Mouse (Mus musculus): ENCODE data around the gene Tph1. TPM values are rescaled to one million over a fixed set of nuclear protein-coding genes. Genes with fewer than 3 reads are reported as not detected.

The Tph1 gene
- polyA plus RNA-seq, 1 experiment from 2014 or later, result 0.80 TPM

- Histone ChIP-seq H3K27ac (no peak overlapping the region), H3K4me3 (no peak overlapping the region), H3K4me1 (peaks cover 5% of the 10 kb centered on the region; the same call in 1 of the 2 replicates), H3K36me3 (replicated peaks) (peaks cover 7% of the 10 kb centered on the region; the same call in 1 of the 2 replicates), H3K9ac (no peak overlapping the region), H3K9me3 (no peaks in the 10 kb centered on the region), H3K27me3 (replicated peaks) (no peaks in the 10 kb centered on the region), H3K4me2 (no peak overlapping the region)
- 87% methylated on average over 9 of the region's 9 CpGs for WGBS
- no peak for ATAC-seq (replicated peaks)
Observed at GRCm38 (mm10) chr7:46611970-46612369, 60.4 kb downstream of the Tph1 start.

- no peaks in the 10 kb centered on the region for H3K9me3 ChIP-seq
- peaks cover 6% of the 10 kb centered on the region; the same call in 1 of the 2 replicates for H3K4me1 ChIP-seq
- H3K27me3 ChIP-seq (replicated peaks), result no peaks in the 10 kb centered on the region
- H3K9ac ChIP-seq, result no peak overlapping the region
- ATAC-seq (replicated peaks), result no peak
- H3K27ac ChIP-seq, result no peak overlapping the region
- no peak overlapping the region for H3K4me3 ChIP-seq
- H3K4me2 ChIP-seq, result no peak overlapping the region
- 89% methylated on average over 4 of the region's 4 CpGs for WGBS
- peaks cover 7% of the 10 kb centered on the region for H3K36me3 ChIP-seq (replicated peaks)
Observed at GRCm38 (mm10) chr7:46609317-46609716, 63.0 kb downstream of the Tph1 start.

- Histone ChIP-seq H3K27me3 (replicated peaks) (no peaks in the 10 kb centered on the region), H3K4me2 (no peak overlapping the region), H3K9me3 (no peaks in the 10 kb centered on the region), H3K4me1 (peaks cover 6% of the 10 kb centered on the region; the same call in 1 of the 2 replicates), H3K27ac (no peak overlapping the region), H3K36me3 (replicated peaks) (peaks cover 5% of the 10 kb centered on the region; the same call in 1 of the 2 replicates), H3K4me3 (no peak overlapping the region), H3K9ac (no peak overlapping the region)
- peak; percentile 24 for ATAC-seq (replicated peaks)
- WGBS, result 56% methylated on average over 11 of the region's 11 CpGs
Observed at GRCm38 (mm10) chr7:46607428-46608055, 64.8 kb downstream of the Tph1 start.

DNA sequence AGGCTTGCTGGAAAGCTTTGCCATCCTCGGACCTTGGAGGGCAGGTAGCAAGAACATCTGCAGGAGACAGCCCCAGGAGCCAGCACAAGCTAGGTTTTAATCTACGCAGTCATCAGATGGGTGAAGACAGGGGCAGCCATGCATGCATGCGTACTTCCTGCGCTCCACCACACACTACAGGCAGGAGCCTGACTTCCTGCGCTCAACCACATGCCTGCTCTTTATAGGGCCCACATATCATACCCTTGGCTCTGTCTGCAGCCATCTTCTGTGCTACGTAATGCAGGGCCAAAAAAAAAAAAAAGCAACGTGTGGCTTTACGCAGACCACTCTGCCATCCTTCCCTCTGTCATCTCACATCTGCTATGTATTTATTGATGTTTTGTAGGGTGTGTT, 65.3 kb downstream of the Tph1 start:
- Histone ChIP-seq H3K9me3 (no peaks in the 10 kb centered on the region), H3K27ac (no peak overlapping the region), H3K36me3 (replicated peaks) (peaks cover under 1% of the 10 kb centered on the region; the same call in 1 of the 2 replicates), H3K27me3 (replicated peaks) (no peaks in the 10 kb centered on the region), H3K4me3 (no peak overlapping the region), H3K9ac (no peak overlapping the region), H3K4me2 (no peak overlapping the region), H3K4me1 (peaks cover 6% of the 10 kb centered on the region; the same call in 1 of the 2 replicates)
- WGBS, result 67% methylated on average over 8 of the region's 8 CpGs
- ATAC-seq (replicated peaks), result peak; percentile 55

- H3K27ac ChIP-seq, result no peak overlapping the region
- ATAC-seq (replicated peaks), result peak; percentile 48; the same call in 1 of the 2 replicates
- H3K4me2 ChIP-seq, result no peak overlapping the region
- H3K27me3 ChIP-seq (replicated peaks), result no peaks in the 10 kb centered on the region
- no peaks in the 10 kb centered on the region; the same call in 1 of the 2 replicates for H3K36me3 ChIP-seq (replicated peaks)
- 76% methylated on average over 7 of the region's 7 CpGs for WGBS
- H3K9me3 ChIP-seq, result no peaks in the 10 kb centered on the region
- no peak overlapping the region for H3K9ac ChIP-seq
- H3K4me1 ChIP-seq, result peaks cover 11% of the 10 kb centered on the region
- no peak overlapping the region for H3K4me3 ChIP-seq
Observed at GRCm38 (mm10) chr7:46606391-46607030, 65.8 kb downstream of the Tph1 start.

- H3K4me2 ChIP-seq, result no peak overlapping the region
- no peaks in the 10 kb centered on the region for H3K27me3 ChIP-seq (replicated peaks)
- ATAC-seq (replicated peaks), result no peak
- H3K36me3 ChIP-seq (replicated peaks), result no peaks in the 10 kb centered on the region; the same call in 1 of the 2 replicates
- no peak overlapping the region for H3K27ac ChIP-seq
- H3K9ac ChIP-seq, result no peak overlapping the region
- 72% methylated on average over 7 of the region's 7 CpGs for WGBS
- H3K9me3 ChIP-seq, result no peaks in the 10 kb centered on the region
- H3K4me3 ChIP-seq, result no peak overlapping the region
- H3K4me1 ChIP-seq, result peaks cover 17% of the 10 kb centered on the region
Observed at GRCm38 (mm10) chr7:46603051-46603450, 69.3 kb downstream of the Tph1 start.

- Histone ChIP-seq H3K27ac (peak overlapping the region; percentile 31; the same call in 1 of the 2 replicates), H3K27me3 (replicated peaks) (no peaks in the 10 kb centered on the region), H3K4me3 (no peak overlapping the region), H3K36me3 (replicated peaks) (no peaks in the 10 kb centered on the region; the same call in 1 of the 2 replicates), H3K4me2 (no peak overlapping the region), H3K4me1 (peaks cover 13% of the 10 kb centered on the region), H3K9me3 (no peaks in the 10 kb centered on the region), H3K9ac (no peak overlapping the region)
- 37% methylated on average over 4 of the region's 4 CpGs for WGBS
- peak; percentile 40; the same call in 1 of the 2 replicates for ATAC-seq (replicated peaks)
Observed at GRCm38 (mm10) chr7:46602079-46602478, 70.3 kb downstream of the Tph1 start.

- no peaks in the 10 kb centered on the region for H3K27me3 ChIP-seq (replicated peaks)
- H3K27ac ChIP-seq, result peak overlapping the region; percentile 31
- H3K9ac ChIP-seq, result no peak overlapping the region
- H3K4me3 ChIP-seq, result no peak overlapping the region
- H3K9me3 ChIP-seq, result no peaks in the 10 kb centered on the region
- H3K36me3 ChIP-seq (replicated peaks), result no peaks in the 10 kb centered on the region; the same call in 1 of the 2 replicates
- peaks cover 11% of the 10 kb centered on the region for H3K4me1 ChIP-seq
- WGBS, result 62% methylated on average over 5 of the region's 5 CpGs
- H3K4me2 ChIP-seq, result no peak overlapping the region
- ATAC-seq (replicated peaks), result no peak
Observed at GRCm38 (mm10) chr7:46601097-46601496, 71.2 kb downstream of the Tph1 start.

GRCm38 (mm10) chr7:46597006-46597405, 75.3 kb downstream of the Tph1 start:
- H3K27ac ChIP-seq, result no peak overlapping the region
- ATAC-seq (replicated peaks), result no peak
- H3K27me3 ChIP-seq (replicated peaks), result no peaks in the 10 kb centered on the region
- H3K9ac ChIP-seq, result no peak overlapping the region
- no peak overlapping the region for H3K4me3 ChIP-seq
- peaks cover 10% of the 10 kb centered on the region for H3K4me1 ChIP-seq
- H3K9me3 ChIP-seq, result no peaks in the 10 kb centered on the region
- WGBS, result 98% methylated on average over 2 of the region's 2 CpGs
- H3K4me2 ChIP-seq, result no peak overlapping the region
- no peaks in the 10 kb centered on the region for H3K36me3 ChIP-seq (replicated peaks)

Other genes with a start within 250 kb of the Tph1 start
- 42.9 and 45.6 TPM in 2 replicates for gene Sergef, start 32.7 kb downstream of the Tph1 start, polyA plus RNA-seq (2015; fragmentation: Nextera tagmentation; extraction: Ambion mirVana)
- gene Saal1, start 38.1 kb upstream of the Tph1 start, polyA plus RNA-seq (2015; fragmentation: Nextera tagmentation; extraction: Ambion mirVana), result 13.3 and 13.9 TPM in 2 replicates
- 0.15 TPM in 1 of 2 replicates, not detected in the other for gene Saa3, start 43.2 kb upstream of the Tph1 start, polyA plus RNA-seq (2015; fragmentation: Nextera tagmentation; extraction: Ambion mirVana)
- gene Saa4, start 60.1 kb upstream of the Tph1 start, polyA plus RNA-seq (2015; fragmentation: Nextera tagmentation; extraction: Ambion mirVana), result not detected in 2 replicates
- gene Saa1, start 70.4 kb upstream of the Tph1 start, polyA plus RNA-seq (2015; fragmentation: Nextera tagmentation; extraction: Ambion mirVana), result 0.30 and 0.31 TPM in 2 replicates
- not detected in 2 replicates for gene Saa2, start 79.3 kb upstream of the Tph1 start, polyA plus RNA-seq (2015; fragmentation: Nextera tagmentation; extraction: Ambion mirVana)
- 13.0 and 13.7 TPM in 2 replicates for gene Hps5, start 123.5 kb upstream of the Tph1 start, polyA plus RNA-seq (2015; fragmentation: Nextera tagmentation; extraction: Ambion mirVana)
- gene Gtf2h1, start 123.6 kb upstream of the Tph1 start, polyA plus RNA-seq (2015; fragmentation: Nextera tagmentation; extraction: Ambion mirVana), result 41.2 and 44.6 TPM in 2 replicates
- gene Ldha, start 168.9 kb upstream of the Tph1 start, polyA plus RNA-seq (2015; fragmentation: Nextera tagmentation; extraction: Ambion mirVana), result 522 and 586 TPM in 2 replicates
- gene Ldhc, start 188.7 kb upstream of the Tph1 start, polyA plus RNA-seq (2015; fragmentation: Nextera tagmentation; extraction: Ambion mirVana), result 0.15 TPM in 1 of 2 replicates, not detected in the other
- 370 and 380 TPM in 2 replicates for gene Tsg101, start 247.4 kb upstream of the Tph1 start, polyA plus RNA-seq (2015; fragmentation: Nextera tagmentation; extraction: Ambion mirVana)